Mouse (Mus musculus): ENCODE data around the gene P2ry14. TPM values are rescaled to one million over a fixed set of nuclear protein-coding genes. Genes with fewer than 3 reads are reported as not detected.

Gene P2ry14
- polyA plus RNA-seq (2017; shearing (Covaris generic)), result 3.5 TPM

GRCm38 (mm10) chr3:59153424-59153823, at the start of gene P2ry14:
P2ry14 (minus strand) TSS chr3:59153618.

GRCm38 (mm10) chr3:59194938-59195337, 41.5 kb upstream of the P2ry14 start, which contains the start of gene Gpr87:
Gpr87 (minus strand) TSS chr3:59195104.

GRCm38 (mm10) chr3:59101218-59101986, 52.0 kb downstream of the P2ry14 start, which contains the start of gene Gpr171:
Gpr171 (minus strand) TSS chr3:59101821.

Other genes starting within 250 kb of the P2ry14 start
- gene Med12l, start 147.8 kb downstream of the P2ry14 start, polyA plus RNA-seq (2017; shearing (Covaris generic)), result 0.81 TPM
- 49.4 TPM for gene Gpr171, start 51.8 kb downstream of the P2ry14 start, polyA plus RNA-seq (2017; shearing (Covaris generic))
- not detected for gene Gpr87, start 41.5 kb upstream of the P2ry14 start, polyA plus RNA-seq (2017; shearing (Covaris generic))
- 0.92 TPM for gene P2ry13, start 57.3 kb upstream of the P2ry14 start, polyA plus RNA-seq (2017; shearing (Covaris generic))
- gene P2ry12, start 109.3 kb upstream of the P2ry14 start, polyA plus RNA-seq (2017; shearing (Covaris generic)), result 0.46 TPM
- gene Igsf10, start 190.8 kb upstream of the P2ry14 start, polyA plus RNA-seq (2017; shearing (Covaris generic)), result not detected

All from CD4-positive, CD25-positive, alpha-beta regulatory T cell, adult 9 weeks (primary cell).